Mouse (Mus musculus): ENCODE measurements around the gene Arhgap6.

DNA sequence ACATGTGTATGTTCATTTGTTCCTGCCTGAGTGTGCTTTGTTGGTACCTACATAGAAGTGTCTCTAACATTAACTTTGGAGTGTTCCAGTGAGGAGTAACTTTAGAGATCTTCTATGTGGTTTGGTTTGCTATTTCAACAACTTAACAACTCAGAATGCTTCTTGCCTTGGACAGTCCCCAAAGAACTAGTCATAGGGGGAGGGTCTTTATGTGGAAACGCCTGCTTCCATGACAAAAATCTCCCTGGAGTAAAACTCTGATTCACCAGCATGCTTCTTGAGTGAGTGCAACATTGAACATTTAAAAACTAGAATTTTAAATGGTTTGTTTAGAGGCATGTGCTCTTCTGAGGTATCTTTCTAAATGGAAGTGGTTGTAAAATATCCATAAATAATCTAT, 212.2 kb downstream of the Arhgap6 start:
- TF ChIP-seq POLR2A (IDR thresholded peaks at IDR 0.05; ENCODE audit: insufficient read depth, low read depth, low read length) (no peak), CTCF (IDR thresholded peaks at IDR 0.05) (no peak), EP300 (IDR thresholded peaks at IDR 0.05; ENCODE audit: insufficient read depth, low read depth, low read length) (no peak)

All from heart, adult 2 months (tissue).